Mouse (Mus musculus) urinary bladder, postnatal 10 days (tissue): ENCODE measurements around the gene H2afj.
"Not testable (repeated sequence)": the region's sequence is repeated elsewhere in the genome, so short reads cannot be mapped to it uniquely, and the experiment has no call there.

Source experiments
- DNase-seq: peaks from one replicate; pipeline ENCODE4 v3.0.0; 2022; ENCODE audit warnings: low spot score

H2afj gene

GRCm38 (mm10) chr6:136808014-136808417 is at the start of gene H2afj:
Gene H2afj (plus strand): TSS chr6:136808244.
- DNase-seq, result peak; percentile 98

DNA sequence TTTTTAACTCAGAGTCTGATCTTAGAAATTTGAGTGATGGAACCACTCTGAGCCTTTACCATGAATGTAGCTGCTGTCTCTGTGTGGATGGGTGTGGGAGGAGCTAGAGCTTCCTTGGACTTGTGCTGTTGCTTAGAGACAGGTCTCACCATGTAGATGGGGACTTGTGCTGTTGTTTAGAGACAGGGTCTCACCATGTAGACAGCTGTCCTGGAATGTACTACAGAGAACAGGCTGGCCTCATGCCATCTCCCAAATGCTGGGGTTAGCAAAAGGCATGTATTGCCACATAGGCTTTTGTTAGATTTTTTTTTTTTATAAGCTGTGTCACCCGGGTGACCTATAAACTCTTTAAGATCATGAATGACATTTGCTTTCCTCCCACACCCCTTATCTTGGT is 44.1 kb upstream of the H2afj start:
- DNase-seq, result no peak

GRCm38 (mm10) chr6:136769143-136769542 is 38.9 kb upstream of the H2afj start:
- no peak for DNase-seq

GRCm38 (mm10) chr6:136769859-136770258 is 38.2 kb upstream of the H2afj start:
- DNase-seq, result no peak

GRCm38 (mm10) chr6:136776392-136776791 is 31.7 kb upstream of the H2afj start:
- no peak for DNase-seq

DNA sequence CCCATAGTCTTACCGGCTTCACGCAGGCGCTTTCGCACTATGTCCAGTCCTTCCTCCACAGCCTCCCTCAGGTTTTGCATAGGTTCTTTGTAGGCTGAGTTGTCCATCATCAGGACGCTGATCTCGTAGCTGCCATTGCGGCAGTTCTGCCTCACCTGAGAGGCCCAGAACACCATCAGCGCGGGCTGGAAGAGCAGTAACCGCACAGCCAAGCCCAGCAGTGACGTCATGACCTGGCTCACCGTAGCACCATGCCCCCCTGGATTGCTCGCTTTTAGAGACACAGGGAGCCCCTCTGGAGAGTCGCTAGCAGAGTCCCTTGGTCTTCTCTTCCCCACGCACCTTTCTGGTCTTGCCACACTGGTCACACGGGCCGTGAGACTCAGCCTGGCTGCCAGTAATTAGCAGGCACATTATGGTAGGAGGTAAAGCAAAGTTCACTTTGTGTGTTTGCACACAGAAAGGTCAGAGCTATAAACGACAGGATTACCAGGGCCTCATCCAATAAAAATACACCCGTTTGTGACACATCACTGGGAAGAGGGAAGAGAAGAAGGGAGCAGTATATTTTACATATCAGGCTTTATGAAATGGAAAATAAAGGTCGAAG is 26.6 kb upstream of the H2afj start, which contains the start of gene Gucy2c:
Gucy2c (minus strand) TSS at position 389 of the 610 bp plus-strand sequence.
- no peak for DNase-seq

GRCm38 (mm10) chr6:136782146-136782545 is 25.9 kb upstream of the H2afj start:
- DNase-seq, result no peak

GRCm38 (mm10) chr6:136782761-136783160 is 25.3 kb upstream of the H2afj start:
- no peak for DNase-seq

GRCm38 (mm10) chr6:136789391-136789971 is 18.6 kb upstream of the H2afj start:
- no peak for DNase-seq

GRCm38 (mm10) chr6:136792884-136793758 is 14.9 kb upstream of the H2afj start:
- DNase-seq, result no peak

DNA sequence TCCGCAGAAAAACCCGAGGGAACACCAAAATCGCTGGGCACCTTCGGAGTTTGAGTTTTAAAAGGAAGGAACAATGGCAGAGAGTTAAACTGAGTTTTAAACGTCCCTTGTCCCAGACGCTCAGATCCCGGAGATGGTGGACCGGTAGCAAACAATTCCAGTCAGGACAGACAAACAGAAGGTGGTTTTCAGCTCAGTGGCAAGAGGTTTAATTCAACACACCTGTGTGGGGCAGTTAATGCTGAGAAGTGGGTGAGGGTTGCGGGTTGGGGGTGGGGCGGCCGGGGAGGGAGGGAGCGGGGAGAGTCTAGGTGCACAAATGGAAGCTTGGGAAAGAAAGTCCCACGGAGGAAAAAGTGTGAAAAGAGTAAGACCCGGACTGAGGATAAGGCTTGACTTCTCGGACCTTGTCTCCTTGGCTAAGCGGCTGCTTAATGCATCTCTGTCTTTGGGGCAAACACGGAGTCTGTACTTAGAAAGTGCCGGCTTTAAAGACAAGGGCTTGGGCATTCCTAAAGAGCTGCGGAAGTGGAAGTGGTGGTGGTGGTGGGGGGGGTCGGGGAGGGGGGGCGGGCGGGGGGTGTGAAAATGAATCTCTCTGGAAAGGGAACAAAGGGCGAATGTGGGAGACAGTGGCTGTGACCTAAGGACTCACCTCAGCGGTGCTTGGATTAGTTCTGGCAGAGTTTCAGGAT is 14.1 kb upstream of the H2afj start:
- DNase-seq, result no peak

GRCm38 (mm10) chr6:136795110-136795509 is 12.9 kb upstream of the H2afj start:
- DNase-seq, result no peak

DNA sequence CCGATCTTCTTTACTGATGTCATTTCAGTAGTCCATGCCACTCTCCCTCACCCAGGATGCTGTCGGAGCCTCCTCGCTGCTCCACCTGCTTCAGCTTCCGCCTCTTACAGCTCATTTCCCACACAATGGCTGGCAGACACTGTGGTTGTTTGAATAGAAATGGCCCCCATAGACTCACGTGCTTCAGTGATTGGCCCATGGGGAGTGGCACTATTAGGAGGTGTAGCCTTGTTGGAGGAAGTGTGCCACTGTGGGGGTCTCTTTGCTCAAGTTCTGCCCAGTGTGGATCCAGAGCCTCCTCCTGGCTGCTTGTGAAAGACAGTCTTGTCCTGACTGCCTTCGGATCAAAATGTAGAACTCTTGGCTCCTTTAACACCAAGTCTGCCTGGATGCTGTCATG is 12.2 kb upstream of the H2afj start:
- no peak for DNase-seq

DNA sequence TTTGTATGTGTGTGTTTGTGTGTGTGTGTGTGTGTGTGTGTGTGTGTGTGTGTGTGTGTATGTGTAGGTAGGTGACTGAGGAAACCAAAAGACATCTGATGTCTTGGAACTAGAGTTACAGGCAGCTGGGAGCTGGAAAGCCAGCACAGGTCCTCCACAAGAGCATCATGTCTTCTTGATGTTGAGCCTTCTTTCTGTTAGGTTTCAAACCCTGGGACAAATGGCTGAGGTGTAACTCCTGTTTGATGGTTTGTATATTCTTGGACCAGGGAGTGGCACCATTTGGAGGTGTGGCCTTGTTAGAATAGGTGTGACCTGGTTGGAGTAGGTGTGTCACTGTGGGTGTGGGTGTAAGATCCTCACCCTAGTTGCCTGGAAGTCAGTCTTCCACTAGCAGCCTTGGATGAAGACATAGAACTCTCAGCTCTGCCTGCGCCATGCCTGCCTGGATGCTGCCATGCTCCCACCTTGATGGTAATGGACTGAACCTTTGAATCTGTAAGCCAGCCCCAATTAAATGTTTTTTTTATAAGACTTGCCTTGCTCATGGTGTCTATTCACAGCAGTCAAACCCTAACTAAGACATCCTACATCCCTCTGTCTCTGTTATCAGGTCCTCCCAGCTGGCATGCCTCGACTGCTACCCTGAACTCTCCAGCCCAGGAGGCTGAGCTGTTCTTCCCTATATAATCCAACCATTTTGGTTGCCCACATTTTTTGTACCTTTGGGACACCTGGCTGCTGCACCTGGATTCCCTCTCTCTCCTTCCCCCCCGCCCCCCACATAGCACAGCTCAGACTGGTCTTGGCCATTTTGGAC is 10.0 kb upstream of the H2afj start:
- not testable (repeated sequence) for DNase-seq

- DNase-seq, result no peak
Observed at GRCm38 (mm10) chr6:136800710-136801109, 7.3 kb upstream of the H2afj start.

DNA sequence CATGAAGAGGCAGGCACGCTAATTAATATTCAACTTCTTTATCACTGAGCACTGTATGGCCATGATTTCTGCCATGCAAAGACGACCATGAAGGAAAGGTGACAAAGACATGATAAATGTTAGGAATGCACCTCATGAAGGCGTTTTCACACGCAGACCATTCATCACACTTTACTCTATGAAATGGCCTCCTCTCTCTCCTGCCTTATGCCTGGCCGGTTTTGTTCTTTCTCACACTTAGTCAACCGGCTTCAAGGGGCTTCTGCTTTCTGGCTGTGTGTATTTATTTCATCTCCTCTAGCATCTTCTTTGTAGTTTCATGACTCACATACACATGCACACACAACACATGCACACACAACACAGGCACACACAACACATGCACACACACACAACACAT is 6.8 kb upstream of the H2afj start:
- DNase-seq, result no peak

DNA sequence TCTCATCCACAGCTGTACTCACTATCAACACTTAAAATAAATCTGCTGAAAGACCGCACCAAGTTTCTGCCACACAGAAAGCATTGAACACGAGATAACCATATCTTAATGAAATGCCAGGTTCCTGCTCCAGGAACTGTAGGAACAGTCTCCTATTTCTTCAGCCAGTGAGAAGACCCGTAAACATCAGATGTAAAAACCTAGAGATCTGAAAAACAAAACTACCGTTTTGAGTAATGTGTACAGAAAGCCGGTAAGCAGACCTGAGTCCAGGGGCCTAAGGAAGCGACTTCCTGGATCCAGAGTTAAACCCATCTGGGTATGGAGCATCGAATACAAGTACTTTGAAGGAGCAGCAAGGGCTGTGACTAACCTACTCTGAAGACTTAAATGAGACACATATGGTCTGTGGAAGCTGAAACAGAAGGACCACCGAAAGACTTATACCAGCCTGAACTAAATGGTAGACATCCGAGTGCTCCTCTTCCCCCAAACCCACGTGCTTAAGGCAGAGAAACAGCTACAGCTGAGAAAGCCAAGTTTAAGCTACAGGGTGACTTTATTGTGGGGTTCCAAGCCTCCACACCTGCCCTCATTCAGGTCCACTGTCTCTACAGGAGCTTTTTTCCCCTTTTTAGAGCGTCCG is 4.8 kb upstream of the H2afj start:
- DNase-seq, result no peak

DNA sequence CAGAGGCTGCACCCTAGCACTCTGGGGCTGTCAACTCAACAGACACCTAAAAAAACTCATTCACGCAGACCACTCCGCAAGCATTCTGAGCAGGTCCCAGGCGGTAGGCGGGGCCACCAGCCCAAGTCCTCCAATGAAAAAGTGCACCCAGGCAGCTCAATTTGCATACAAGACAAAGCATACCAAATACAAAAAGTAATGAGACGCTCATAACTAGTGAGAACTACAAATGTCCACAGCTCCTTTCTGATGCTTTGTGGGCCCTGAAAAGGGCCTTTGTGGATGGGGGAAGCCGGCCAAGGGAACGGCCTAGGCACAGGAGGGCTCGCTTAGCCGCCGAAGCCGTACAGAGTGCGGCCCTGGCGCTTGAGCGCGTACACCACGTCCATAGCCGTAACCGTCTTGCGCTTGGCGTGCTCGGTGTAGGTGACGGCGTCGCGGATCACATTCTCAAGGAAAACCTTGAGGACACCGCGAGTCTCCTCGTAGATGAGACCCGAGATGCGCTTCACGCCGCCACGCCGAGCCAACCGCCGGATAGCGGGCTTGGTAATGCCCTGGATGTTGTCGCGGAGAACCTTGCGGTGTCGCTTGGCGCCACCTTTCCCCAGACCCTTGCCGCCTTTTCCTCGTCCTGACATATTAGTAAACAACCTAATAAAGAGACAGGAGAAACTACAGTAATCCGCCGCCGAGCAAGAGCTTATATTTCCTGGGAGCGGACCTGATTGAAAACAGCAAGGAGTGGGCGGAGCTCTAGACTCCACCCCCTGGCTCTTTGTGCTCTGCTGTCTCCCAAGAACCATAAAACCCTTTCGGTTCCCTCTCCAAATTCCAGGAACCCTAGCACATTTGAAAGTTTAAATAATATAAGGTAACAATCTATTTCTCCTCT is 4.1 kb upstream of the H2afj start, which contains the start of gene Hist4h4:
Hist4h4 (minus strand) TSS at position 677 of the 895 bp plus-strand sequence.
- peak; percentile 94 for DNase-seq

DNA sequence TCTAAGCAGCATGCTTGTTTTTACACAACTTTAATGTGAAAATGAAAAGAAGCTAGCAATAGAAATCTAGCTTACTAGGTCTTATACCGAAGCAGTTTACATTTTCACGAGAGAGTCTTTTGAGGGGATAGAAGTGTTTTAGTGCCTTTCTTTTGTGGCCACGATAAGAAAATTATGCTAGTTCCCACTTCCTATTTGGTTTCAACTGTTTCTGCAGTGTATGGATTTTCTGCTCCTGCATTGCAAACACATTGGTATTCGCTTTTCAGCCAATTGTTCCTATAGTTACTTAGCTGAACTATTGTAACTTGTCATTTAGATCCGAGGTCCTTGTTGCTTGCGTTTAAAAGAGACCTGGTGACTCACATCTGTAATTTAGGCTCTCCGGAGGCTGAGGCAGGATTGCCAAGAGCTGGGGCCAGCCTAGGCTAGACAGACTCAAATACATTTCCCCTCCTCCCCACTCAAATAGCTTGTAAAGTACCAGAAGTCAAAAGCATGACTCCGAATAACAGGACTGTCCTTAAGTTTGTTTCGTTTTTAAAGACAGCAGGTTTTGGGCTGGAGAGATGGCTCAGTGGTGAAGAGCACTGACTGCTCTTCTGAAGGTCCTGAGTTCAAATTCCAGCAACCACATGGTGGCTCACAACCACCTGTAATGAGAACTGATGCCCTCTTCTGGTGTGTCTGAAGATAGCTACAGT is 3.2 kb upstream of the H2afj start:
- DNase-seq, result no peak
